Comparison of ENCODE assay signal across 32 mouse cellular contexts in genomic region chr2:158355238-158355637, GRCm38 (mm10). TPM values are rescaled to one million over a fixed set of nuclear protein-coding genes. Genes with fewer than 3 reads are reported as not detected.
"Had no signal": no experiment of that assay in that cellular context is flagged by ENCODE, and none has a peak within 500 bp of the region (broad histone marks: within the 10 kb centered on the region; RNA-seq: fewer than 3 reads in every experiment).

No protein-coding gene starts in this region.

- H3K27ac ChIP-seq: left cerebral cortex, adult 2 months; limb, embryonic 10.5 days; limb, embryonic 12.5 days; limb, embryonic 13.5 days; limb, embryonic 15.5 days; liver, embryonic 12.5 days; liver, embryonic 13.5 days; liver, embryonic 14.5 days; liver, embryonic 15.5 days; lung, embryonic 15.5 days; macrophage; midbrain, embryonic 10.5 days; midbrain, embryonic 12.5 days; midbrain, embryonic 13.5 days; midbrain, embryonic 15.5 days had no signal

- H3K27me3 ChIP-seq: limb, embryonic 12.5 days; limb, embryonic 13.5 days; limb, embryonic 15.5 days; liver, embryonic 12.5 days; liver, embryonic 13.5 days; liver, embryonic 15.5 days; lung, embryonic 15.5 days; megakaryocyte, embryonic 14.5 days; midbrain, embryonic 12.5 days; midbrain, embryonic 13.5 days; midbrain, embryonic 15.5 days had no signal

- DNase-seq: left cerebral cortex, postnatal 4 days; liver; liver, embryonic 13.5 days; liver, postnatal 0 days; lung, adult 18-20 months; lung, adult 2 months; lung, embryonic 14.5 days; lung, postnatal 10 days; lung, postnatal 14 days; lung, postnatal 36 days; lung, postnatal 4 days; midbrain, embryonic 14.5 days had no signal

- H3K9ac ChIP-seq: limb, embryonic 12.5 days; limb, embryonic 13.5 days; limb, embryonic 15.5 days; liver, embryonic 12.5 days; liver, embryonic 13.5 days; liver, embryonic 14.5 days; liver, embryonic 15.5 days; liver, postnatal 0 days; lung, embryonic 14.5 days; lung, embryonic 15.5 days; midbrain, embryonic 12.5 days; midbrain, embryonic 13.5 days; midbrain, embryonic 15.5 days had no signal

- ATAC-seq: liver, embryonic 12.5 days; liver, postnatal 0 days; lung, postnatal 0 days; midbrain, embryonic 13.5 days; midbrain, embryonic 15.5 days; midbrain, embryonic 16.5 days had no signal

- H3K4me3 ChIP-seq: left cerebral cortex, adult 2 months; limb, embryonic 10.5 days; limb, embryonic 12.5 days; limb, embryonic 13.5 days; limb, embryonic 15.5 days; liver, embryonic 12.5 days; liver, embryonic 13.5 days; liver, embryonic 15.5 days; lung, embryonic 15.5 days; megakaryocyte, embryonic 14.5 days; midbrain, embryonic 10.5 days; midbrain, embryonic 12.5 days; midbrain, embryonic 13.5 days; midbrain, embryonic 15.5 days; myocyte had no signal

- H3K9me3 ChIP-seq: limb, embryonic 10.5 days; limb, embryonic 12.5 days; limb, embryonic 13.5 days; limb, embryonic 15.5 days; liver, embryonic 12.5 days; liver, embryonic 13.5 days; liver, embryonic 15.5 days; lung, embryonic 15.5 days; megakaryocyte, embryonic 14.5 days; midbrain, embryonic 10.5 days; midbrain, embryonic 12.5 days; midbrain, embryonic 13.5 days; midbrain, embryonic 15.5 days had no signal

RNA-seq across cellular contexts. Expression of gene Snhg11, which starts 20.2 kb away (rescaled TPM):
- total RNA-seq: megakaryocyte-erythroid progenitor cell, adult 5-6 weeks; monocyte, adult 5-6 weeks had no signal
- polyA plus RNA-seq: myocyte had no signal

RNA-seq across cellular contexts. Expression of gene Lbp, which starts 48.9 kb away (rescaled TPM):
- total RNA-seq: megakaryocyte-erythroid progenitor cell, adult 5-6 weeks had no signal
